Mouse (Mus musculus): Measurements from ENCODE around the gene Pbx1. TPM values are rescaled to one million over a fixed set of nuclear protein-coding genes. Genes with fewer than 3 reads are reported as not detected.

Gene Pbx1
- 15.5 and 29.5 TPM in 2 replicates for polyA plus RNA-seq (2012; ENCODE audit: low replicate concordance)

GRCm38 (mm10) chr1:168432232-168432280 is at the start of gene Pbx1:
Gene Pbx1 (minus strand): TSS chr1:168432270.

